Mouse (Mus musculus) neural tube, embryonic 13.5 days (tissue): ENCODE results near the gene Fam169a. TPM values are rescaled to one million over a fixed set of nuclear protein-coding genes. Genes with fewer than 3 reads are reported as not detected.
A peak's percentile ranks its signal among the peaks of the same experiment; 100 is the strongest.
"Not testable (repeated sequence)": the region's sequence is repeated elsewhere in the genome, so short reads cannot be mapped to it uniquely, and the experiment has no call there.

ENCODE experiments used
- ATAC-seq: fragments of 200-750 bp; cut with Nextera tagmentation; 2 replicates; pipeline ENCODE4 v1.8.0; 2017; ENCODE audit warnings: low read depth, mild to moderate bottlenecking, moderate TSS enrichment, moderate library complexity
- H3K27ac ChIP-seq: fragments of 300-500 bp; sonication (generic); replicated peaks from 2 replicates; pipeline ENCODE4 v1.5.1; 2015; ENCODE audit warnings: moderate library complexity, mild to moderate bottlenecking, inconsistent platforms
- H3K27me3 ChIP-seq: fragments of 300-500 bp; sonication (generic); 2 replicates; pipeline ENCODE4 v1.6.1; 2015; ENCODE audit warnings: mild to moderate bottlenecking, inconsistent platforms
- H3K36me3 ChIP-seq: fragments of 300-500 bp; sonication (generic); 2 replicates; pipeline ENCODE4 v1.6.1; 2015; ENCODE audit warnings: mild to moderate bottlenecking, inconsistent platforms
- H3K4me1 ChIP-seq: fragments of 300-500 bp; sonication (generic); replicated peaks from 2 replicates; pipeline ENCODE4 v1.6.1; 2015; ENCODE audit warnings: inconsistent platforms
- H3K4me2 ChIP-seq: fragments of 300-500 bp; sonication (generic); 2 replicates; pipeline ENCODE4 v1.6.1; 2015; ENCODE audit warnings: inconsistent platforms, mild to moderate bottlenecking, moderate library complexity
- H3K4me3 ChIP-seq: fragments of 300-500 bp; sonication (generic); 2 replicates; pipeline ENCODE4 v1.5.1; 2015; ENCODE audit warnings: mild to moderate bottlenecking, inconsistent platforms
- H3K9ac ChIP-seq: fragments of 300-500 bp; sonication (generic); 2 replicates; pipeline ENCODE4 v1.6.1; 2015; ENCODE audit warnings: moderate library complexity, mild to moderate bottlenecking, inconsistent platforms
- H3K9me3 ChIP-seq: fragments of 300-500 bp; sonication (generic); 2 replicates; pipeline ENCODE4 v1.6.1; 2016; ENCODE audit warnings: inconsistent platforms
- WGBS: fragments of 180-500 bp; shearing (Covaris S2); methylation state at CpG from one replicate; pipeline ENCODE4 v1.1.7; 2015; 5-methylcytosine and 5-hydroxymethylcytosine counted together
- polyA plus RNA-seq: library from polyadenylated mRNA; unstranded; fragments of >200 nt; fragmentation: Nextera tagmentation; extraction: Ambion mirVana; gene quantifications from 2 replicates; pipeline ENCODE4 v1.2.1, GENCODE M21; 2015

Gene Fam169a
- polyA plus RNA-seq, 1 experiment from 2014 or later, result 22.1 TPM

DNA sequence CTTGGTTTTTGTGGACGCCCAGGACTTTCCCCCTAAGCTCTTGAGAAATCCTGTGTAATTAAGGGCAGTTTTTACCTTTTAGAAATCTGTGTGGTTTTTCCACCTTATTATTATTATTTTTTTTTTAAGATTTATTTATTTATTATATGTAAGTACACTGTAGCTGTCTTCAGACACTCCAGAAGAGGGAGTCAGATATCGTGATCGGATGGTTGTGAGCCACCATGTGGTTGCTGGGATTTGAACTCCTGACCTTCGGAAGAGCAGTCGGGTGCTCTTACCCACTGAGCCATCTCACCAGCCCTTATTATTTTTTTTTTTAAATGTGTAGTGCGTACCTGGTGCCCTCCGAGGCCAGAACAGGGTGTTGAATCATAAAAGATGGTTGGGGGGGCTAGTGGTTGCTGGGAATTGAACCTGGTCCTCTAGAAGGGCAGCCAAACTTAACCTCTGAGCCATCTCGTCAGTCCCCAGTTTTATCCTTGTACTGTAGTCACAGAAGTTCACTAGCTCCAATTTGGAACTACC, 71.4 kb downstream of the Fam169a start:
- not testable (repeated sequence) for H3K27me3 ChIP-seq, H3K9me3 ChIP-seq
- Histone ChIP-seq H3K27ac (peak overlapping the region; percentile 93), H3K4me3 (peak overlapping the region; percentile 92), H3K9ac (peak overlapping the region; percentile 93), H3K4me1 (peaks cover 18% of the 10 kb centered on the region), H3K4me2 (peak overlapping the region; percentile 80), H3K36me3 (peaks cover 31% of the 10 kb centered on the region)
- peak; percentile 24; the same call in 1 of the 2 replicates for ATAC-seq
- 32% methylated on average over 8 of the region's 8 CpGs for WGBS

DNA sequence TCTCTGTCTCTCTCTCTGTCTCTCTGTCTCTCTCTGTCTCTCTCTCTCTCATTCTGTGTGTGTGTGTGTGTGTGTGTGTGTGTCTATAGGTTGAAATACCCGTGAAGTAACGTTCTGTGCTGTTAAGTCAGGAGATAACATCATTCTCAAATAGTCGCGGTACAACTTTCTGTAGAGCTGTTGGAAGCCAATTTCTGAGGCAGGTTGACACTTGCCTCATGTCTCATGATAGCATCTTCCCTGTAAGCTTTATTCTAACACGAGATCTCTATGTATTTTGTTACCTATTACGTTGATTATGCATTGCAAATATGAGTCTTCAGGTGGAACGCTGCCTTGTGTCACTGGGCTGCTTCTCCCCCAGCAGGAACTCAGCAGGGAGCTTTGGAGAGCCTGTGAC, 75.2 kb downstream of the Fam169a start:
- WGBS, result 93% methylated on average over 7 of the region's 7 CpGs
- no peak for ATAC-seq

GRCm38 (mm10) chr13:97145834-97146233, 78.7 kb downstream of the Fam169a start:
- H3K4me2 ChIP-seq, result no peak overlapping the region
- ATAC-seq, result no peak
- no peak overlapping the region for H3K27ac ChIP-seq
- no peak overlapping the region for H3K4me3 ChIP-seq
- H3K4me1 ChIP-seq, result no peaks in the 10 kb centered on the region
- H3K9ac ChIP-seq, result no peak overlapping the region
- 60% methylated on average over 4 of the region's 4 CpGs for WGBS
- H3K9me3 ChIP-seq, result no peaks in the 10 kb centered on the region
- peaks cover 64% of the 10 kb centered on the region for H3K36me3 ChIP-seq
- H3K27me3 ChIP-seq, result no peaks in the 10 kb centered on the region

More for the DNA sequence above, 75.2 kb downstream of the Fam169a start:
- Histone ChIP-seq H3K9me3 (no peaks in the 10 kb centered on the region), H3K4me3 (no peak overlapping the region), H3K27ac (no peak overlapping the region), H3K36me3 (peaks cover 38% of the 10 kb centered on the region), H3K4me2 (no peak overlapping the region), H3K4me1 (peaks cover 10% of the 10 kb centered on the region), H3K9ac (no peak overlapping the region), H3K27me3 (no peaks in the 10 kb centered on the region)

DNA sequence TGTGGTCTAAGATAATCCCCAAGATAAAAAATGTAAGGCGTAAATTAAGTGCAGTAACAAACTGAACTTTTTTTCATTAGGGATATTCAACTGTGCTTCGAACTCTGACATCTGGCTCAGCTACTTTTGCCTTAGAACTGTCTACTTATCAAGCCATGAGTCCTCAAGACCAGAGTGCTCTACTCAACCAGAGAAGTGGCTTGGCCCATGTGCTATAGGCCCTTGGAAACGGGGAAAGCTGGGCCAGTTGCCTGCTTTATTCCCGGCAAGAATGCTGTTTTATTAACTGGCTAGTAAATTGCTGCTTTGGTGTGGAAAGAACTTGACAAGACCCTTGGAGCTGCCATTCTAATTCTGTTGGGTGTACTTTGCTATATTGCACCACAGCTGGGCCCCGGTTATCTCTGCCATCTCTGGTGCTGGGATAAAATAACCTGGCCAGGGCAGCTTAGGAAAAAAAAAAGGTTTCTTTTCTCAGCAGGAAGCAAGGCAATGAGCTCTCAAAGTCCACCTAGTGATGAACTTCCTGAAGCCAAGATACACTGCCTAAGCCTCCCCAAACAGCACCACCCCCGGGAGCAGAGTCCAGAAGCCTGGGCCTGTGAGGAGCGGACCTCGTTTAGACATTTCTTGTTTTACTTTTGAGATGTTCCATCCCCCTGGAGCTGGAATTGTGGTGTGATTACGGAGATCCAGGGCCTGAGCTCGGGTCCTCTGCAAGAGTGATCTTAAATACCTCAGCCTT, 108.6 kb downstream of the Fam169a start:
- H3K4me2 ChIP-seq, result no peak overlapping the region
- peaks cover 88% of the 10 kb centered on the region for H3K36me3 ChIP-seq
- WGBS, result 85% methylated on average over 10 of the region's 10 CpGs
- no peaks in the 10 kb centered on the region for H3K27me3 ChIP-seq
- H3K9me3 ChIP-seq, result no peaks in the 10 kb centered on the region
- no peaks in the 10 kb centered on the region for H3K4me1 ChIP-seq
- no peak for ATAC-seq
- no peak overlapping the region for H3K4me3 ChIP-seq
- H3K27ac ChIP-seq, result no peak overlapping the region
- H3K9ac ChIP-seq, result no peak overlapping the region

GRCm38 (mm10) chr13:97176731-97177130, 109.6 kb downstream of the Fam169a start:
- 91% methylated on average over 5 of the region's 5 CpGs for WGBS
- Histone ChIP-seq H3K9me3 (no peaks in the 10 kb centered on the region), H3K36me3 (peaks cover 82% of the 10 kb centered on the region), H3K4me2 (no peak overlapping the region), H3K27ac (no peak overlapping the region), H3K4me1 (no peaks in the 10 kb centered on the region), H3K27me3 (no peaks in the 10 kb centered on the region), H3K4me3 (no peak overlapping the region), H3K9ac (no peak overlapping the region)
- ATAC-seq, result no peak

- Histone ChIP-seq H3K9me3 (no peaks in the 10 kb centered on the region), H3K4me2 (no peak overlapping the region), H3K36me3 (peaks cover 62% of the 10 kb centered on the region), H3K4me1 (no peaks in the 10 kb centered on the region), H3K27ac (no peak overlapping the region), H3K27me3 (no peaks in the 10 kb centered on the region), H3K9ac (no peak overlapping the region), H3K4me3 (no peak overlapping the region)
- ATAC-seq, result no peak
- 78% methylated on average over 7 of the region's 7 CpGs for WGBS
Observed at GRCm38 (mm10) chr13:97178943-97179342, 111.9 kb downstream of the Fam169a start.

DNA sequence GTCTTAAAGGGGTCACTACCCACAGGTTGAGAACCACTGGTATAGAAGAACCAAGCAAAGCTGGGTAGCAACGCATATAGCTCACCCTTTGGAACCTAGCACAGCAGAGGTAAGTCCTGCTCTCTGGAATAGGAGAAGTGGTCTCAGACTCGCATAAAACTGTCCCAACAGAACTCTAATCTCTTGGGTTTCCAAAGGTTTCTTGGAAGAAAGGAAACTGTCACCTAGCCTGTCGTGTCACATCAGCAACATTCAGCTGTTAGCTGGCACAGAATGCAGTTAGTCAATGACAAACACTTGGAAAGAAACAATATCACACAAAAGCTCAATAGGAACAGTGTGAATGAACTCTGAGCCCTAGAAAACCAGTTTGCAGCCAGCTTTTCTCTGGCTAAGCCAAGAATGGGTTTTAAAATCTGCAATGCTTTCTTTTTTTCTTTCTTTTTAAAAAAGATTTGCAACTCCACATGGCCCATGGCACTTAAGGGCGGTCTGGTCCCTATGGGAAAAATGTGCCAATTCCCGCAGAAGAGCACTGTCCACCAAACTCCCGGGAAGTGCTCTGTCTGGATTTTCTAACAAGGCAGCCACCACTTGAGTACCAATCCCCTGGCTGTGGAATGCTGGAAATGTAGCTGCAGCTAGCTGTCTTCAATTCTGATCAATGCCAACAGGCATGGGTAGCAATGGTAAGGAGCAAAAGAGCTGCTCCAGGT, 113.2 kb downstream of the Fam169a start:
- no peak overlapping the region for H3K27ac ChIP-seq
- 71% methylated on average over 6 of the region's 6 CpGs for WGBS
- no peak for ATAC-seq

More for the DNA sequence above, 113.2 kb downstream of the Fam169a start:
- H3K4me1 ChIP-seq, result no peaks in the 10 kb centered on the region
- no peak overlapping the region for H3K9ac ChIP-seq
- H3K27me3 ChIP-seq, result no peaks in the 10 kb centered on the region
- peaks cover 49% of the 10 kb centered on the region for H3K36me3 ChIP-seq
- H3K4me3 ChIP-seq, result no peak overlapping the region
- no peaks in the 10 kb centered on the region for H3K9me3 ChIP-seq
- no peak overlapping the region for H3K4me2 ChIP-seq

Other genes starting within 250 kb of the Fam169a start
- gene Gcnt4, start 142.6 kb upstream of the Fam169a start, polyA plus RNA-seq, result 0.10 and 0.30 TPM in 2 replicates
- gene 1700029F12Rik, start 32.9 kb upstream of the Fam169a start, polyA plus RNA-seq, result not detected in 2 replicates
- 0.95 and 1.4 TPM in 2 replicates for gene Gm6169, start 32.0 kb downstream of the Fam169a start, polyA plus RNA-seq
- gene Gfm2, start 70.7 kb downstream of the Fam169a start, polyA plus RNA-seq, result 32.7 and 33.3 TPM in 2 replicates
- gene Nsa2, start 70.7 kb downstream of the Fam169a start, polyA plus RNA-seq, result 48.3 and 52.4 TPM in 2 replicates
- 42.7 and 44.7 TPM in 2 replicates for gene Hexb, start 131.1 kb downstream of the Fam169a start, polyA plus RNA-seq
- 54.9 and 59.5 TPM in 2 replicates for gene Enc1, start 173.8 kb downstream of the Fam169a start, polyA plus RNA-seq